In genomic region chr7:142535116-142535515, GRCm38 (mm10) we compare ENCODE assay signal across 12 mouse cellular contexts. TPM values are rescaled to one million over a fixed set of nuclear protein-coding genes. Genes with fewer than 3 reads are reported as not detected.
DNase-seq lines count a peak whose midpoint lies in the region; ATAC-seq and TF ChIP-seq lines count a peak whose summit lies in the region.
"Had no signal": no experiment of that assay in that cellular context is flagged by ENCODE, and none has a peak within 500 bp of the region (broad histone marks: within the 10 kb centered on the region; RNA-seq: fewer than 3 reads in every experiment).

No protein-coding gene starts in this region.

- H3K27ac ChIP-seq in forebrain, embryonic 10.5 days = peak overlapping the region; percentile 97; the same call in 1 of the 2 replicates
- no peak overlapping the region for H3K27ac ChIP-seq in forebrain, postnatal 0 days (ENCODE audit: low read depth, low read length)
- H3K27ac ChIP-seq in kidney, embryonic 16.5 days (ENCODE audit: low read length) = peak overlapping the region; percentile 97
- H3K27ac ChIP-seq in kidney, adult 2 months (ENCODE audit: insufficient read depth, low read depth, low read length) = no peak overlapping the region
- peak overlapping the region; percentile 94; the same call in 1 of the 2 replicates for H3K27ac ChIP-seq in limb, embryonic 11.5 days (replicated peaks; ENCODE audit: low read depth, low read length)
- H3K27ac ChIP-seq in macrophage = peak overlapping the region; percentile 71
- H3K27ac ChIP-seq: hindbrain, embryonic 14.5 days had no signal

- no peaks in the 10 kb centered on the region for H3K27me3 ChIP-seq in forebrain, embryonic 10.5 days (ENCODE audit: poor library complexity, severe bottlenecking)
- no peaks in the 10 kb centered on the region; the same call in 1 of the 2 replicates for H3K27me3 ChIP-seq in forebrain, postnatal 0 days (ENCODE audit: insufficient read depth, low read length)
- H3K27me3 ChIP-seq in kidney, embryonic 16.5 days (ENCODE audit: insufficient read depth, low read length) = no peaks in the 10 kb centered on the region
- H3K27me3 ChIP-seq in kidney, adult 2 months (replicated peaks; ENCODE audit: control insufficient read depth, insufficient read depth, low read length) = no peaks in the 10 kb centered on the region
- no peaks in the 10 kb centered on the region for H3K27me3 ChIP-seq in limb, embryonic 11.5 days (ENCODE audit: control insufficient read depth, insufficient read depth, low read length)

- TF ChIP-seq CTCF in forebrain, postnatal 0 days (IDR thresholded peaks at IDR 0.05; ENCODE audit: low read depth) = no peak
- TF ChIP-seq CTCF in kidney, adult 2 months (conservative IDR thresholded peaks at IDR 0.05; ENCODE audit: insufficient read depth, insufficient read length, low read depth, low read length) = no peak

- 90% methylated on average over 4 of the region's 4 CpGs for WGBS in forebrain, embryonic 10.5 days
- 91% methylated on average over 4 of the region's 4 CpGs for WGBS in forebrain, postnatal 0 days
- WGBS in kidney, embryonic 16.5 days = 66% methylated on average over 4 of the region's 4 CpGs
- WGBS in kidney, adult 2 months = 94% methylated on average over 4 of the region's 4 CpGs
- 85% methylated on average over 4 of the region's 4 CpGs for WGBS in limb, embryonic 11.5 days
- WGBS in macrophage (ENCODE audit: missing documents) = 94% methylated on average over 4 of the region's 4 CpGs

- no peak for ATAC-seq in forebrain, postnatal 0 days
- no peak for ATAC-seq in kidney, embryonic 16.5 days (ENCODE audit: low FRiP score, low TSS enrichment)
- no peak for ATAC-seq in limb, embryonic 11.5 days (ENCODE audit: insufficient number of reproducible peaks, low FRiP score, low TSS enrichment, low read depth)
- ATAC-seq: forebrain, embryonic 16.5 days had no signal

- H3K9ac ChIP-seq in forebrain, postnatal 0 days = no peak overlapping the region
- peak overlapping the region; percentile 28 for H3K9ac ChIP-seq in kidney, embryonic 16.5 days (replicated peaks; ENCODE audit: low read length)
- no peak overlapping the region for H3K9ac ChIP-seq in limb, embryonic 11.5 days (ENCODE audit: low read length)
- H3K9ac ChIP-seq: hindbrain, embryonic 14.5 days had no signal

- no peak for TF ChIP-seq POLR2A in kidney, adult 2 months (IDR thresholded peaks at IDR 0.05; ENCODE audit: low read depth, low read length)

- DNase-seq in forebrain, embryonic 10.5 days (ENCODE audit: extremely low spot score, low spot score) = no peak
- no peak for DNase-seq in forebrain, postnatal 0 days
- DNase-seq in kidney, adult 2 months = no peak
- DNase-seq in limb, embryonic 11.5 days (ENCODE audit: low spot score) = no peak
- no peak for DNase-seq in layer of hippocampus, postnatal 36 days
- DNase-seq in gastrocnemius, postnatal 10 days = no peak
- DNase-seq: lung, postnatal 36 days had no signal

- peaks cover 35% of the 10 kb centered on the region for H3K36me3 ChIP-seq in forebrain, embryonic 10.5 days (replicated peaks)
- H3K36me3 ChIP-seq in forebrain, postnatal 0 days (ENCODE audit: insufficient read depth) = peaks cover 12% of the 10 kb centered on the region
- H3K36me3 ChIP-seq in kidney, embryonic 16.5 days (ENCODE audit: insufficient read depth, low read length) = peaks cover 4% of the 10 kb centered on the region; the same call in 1 of the 2 replicates
- H3K36me3 ChIP-seq in kidney, adult 2 months (ENCODE audit: control insufficient read depth, insufficient read depth, low read length) = no peaks in the 10 kb centered on the region
- H3K36me3 ChIP-seq in limb, embryonic 11.5 days (ENCODE audit: control insufficient read depth, insufficient read depth, low read length) = peaks cover 6% of the 10 kb centered on the region; the same call in 1 of the 2 replicates
- peaks cover 12% of the 10 kb centered on the region; the same call in 1 of the 2 replicates for H3K36me3 ChIP-seq in macrophage (ENCODE audit: inconsistent target)

- no peaks in the 10 kb centered on the region for H3K9me3 ChIP-seq in forebrain, embryonic 10.5 days
- no peaks in the 10 kb centered on the region for H3K9me3 ChIP-seq in forebrain, postnatal 0 days (ENCODE audit: low read length)
- no peaks in the 10 kb centered on the region for H3K9me3 ChIP-seq in kidney, embryonic 16.5 days (ENCODE audit: low read length)
- H3K9me3 ChIP-seq in limb, embryonic 11.5 days (ENCODE audit: control insufficient read depth, low read length) = no peaks in the 10 kb centered on the region

- H3K4me1 ChIP-seq in forebrain, embryonic 10.5 days = peaks cover 70% of the 10 kb centered on the region
- 0 out of 2 replicates have a peak, but pooled peaks cover 4% of the 10 kb centered on the region for H3K4me1 ChIP-seq in forebrain, postnatal 0 days (ENCODE audit: insufficient read depth)
- peaks cover 61% of the 10 kb centered on the region for H3K4me1 ChIP-seq in kidney, embryonic 16.5 days (ENCODE audit: insufficient read depth, low read length)
- no peaks in the 10 kb centered on the region for H3K4me1 ChIP-seq in kidney, adult 2 months (ENCODE audit: control insufficient read depth, insufficient read depth, low read length)
- peaks cover 61% of the 10 kb centered on the region for H3K4me1 ChIP-seq in limb, embryonic 11.5 days (ENCODE audit: control insufficient read depth, insufficient read depth, low read length)

- H3K4me3 ChIP-seq in forebrain, embryonic 10.5 days = no peak overlapping the region
- no peak overlapping the region for H3K4me3 ChIP-seq in forebrain, postnatal 0 days (ENCODE audit: low read depth, low read length)
- no peak overlapping the region for H3K4me3 ChIP-seq in kidney, embryonic 16.5 days (ENCODE audit: low read length)
- no peak overlapping the region for H3K4me3 ChIP-seq in kidney, adult 2 months (ENCODE audit: insufficient read depth, low read depth, low read length)
- no peak overlapping the region for H3K4me3 ChIP-seq in limb, embryonic 11.5 days (ENCODE audit: low read depth, low read length)
- no peak overlapping the region for H3K4me3 ChIP-seq in macrophage (ENCODE audit: inconsistent target)

- no peaks in the 10 kb centered on the region for H3K79me2 ChIP-seq in macrophage (ENCODE audit: inconsistent target)

- H3K4me2 ChIP-seq in forebrain, postnatal 0 days (ENCODE audit: low read depth) = no peak overlapping the region
- H3K4me2 ChIP-seq in kidney, embryonic 16.5 days (replicated peaks; ENCODE audit: low read depth, low read length) = no peak overlapping the region
- no peak overlapping the region for H3K4me2 ChIP-seq in limb, embryonic 11.5 days (ENCODE audit: low read depth, severe bottlenecking)
- H3K4me2 ChIP-seq: hindbrain, embryonic 14.5 days had no signal

RNA-seq across cellular contexts. Expression of gene Mrpl23, which starts 2.6 kb away (rescaled TPM):
- 15.8 and 16.1 TPM in 2 replicates for polyA plus RNA-seq in forebrain, embryonic 10.5 days (2016; fragmentation: Nextera tagmentation; extraction: Ambion mirVana)
- 44.8 and 73.5 TPM in 2 replicates for total RNA-seq in forebrain, postnatal 0 days (2014; rRNA removed)
- 25.5 and 27.9 TPM in 2 replicates for polyA plus RNA-seq in forebrain, postnatal 0 days (2015; fragmentation: Nextera tagmentation; extraction: Ambion mirVana)
- 24.4 and 24.6 TPM in 2 replicates for polyA plus RNA-seq in kidney, embryonic 16.5 days (2015; fragmentation: Nextera tagmentation; extraction: Ambion mirVana)
- polyA plus RNA-seq in kidney, adult 2 months (2012; rRNA removed) = 10.3 and 11.0 TPM in 2 replicates
- polyA plus RNA-seq in limb, embryonic 11.5 days (2014; fragmentation: Nextera tagmentation; extraction: Ambion mirVana) = 17.8 and 19.7 TPM in 2 replicates
- total RNA-seq in macrophage (2018; cell fraction: chromatin; rRNA removed) = 10 to 100 TPM in 19 of 26 experiments, 1 to 10 TPM in 7; 4.6 to 43.7 (median 14.7) TPM
- total RNA-seq in macrophage (2018; cell fraction: cytosol; rRNA removed) = 10 to 100 TPM; 21.1 to 56.2 (median 36.5) TPM
- 10 to 100 TPM in 15 of 26 experiments, 1 to 10 TPM in 11; 3.7 to 32.7 (median 10.8) TPM for total RNA-seq in macrophage (2018; cell fraction: nucleus; rRNA removed)
- 31.4 to 47.4 TPM (median 43.1 TPM) in 3 replicates for polyA plus RNA-seq in macrophage (2018)
- 10 to 100 TPM in 1 of 2 experiments, 1 to 10 TPM in 1; 4.8 to 13.8 TPM for total RNA-seq in layer of hippocampus, postnatal 36 days (2021)
- 1 to 10 TPM; 6.4 to 7.2 TPM for total RNA-seq in gastrocnemius, postnatal 10 days (2021)

RNA-seq across cellular contexts. Expression of gene Tnnt3, which starts 36.5 kb away (rescaled TPM):
- 0.33 and 1.1 TPM in 2 replicates for polyA plus RNA-seq in forebrain, embryonic 10.5 days (2016; fragmentation: Nextera tagmentation; extraction: Ambion mirVana)
- total RNA-seq in forebrain, postnatal 0 days (2014; rRNA removed) = 1.2 and 1.6 TPM in 2 replicates
- 1.2 and 1.4 TPM in 2 replicates for polyA plus RNA-seq in forebrain, postnatal 0 days (2015; fragmentation: Nextera tagmentation; extraction: Ambion mirVana)
- polyA plus RNA-seq in kidney, embryonic 16.5 days (2015; fragmentation: Nextera tagmentation; extraction: Ambion mirVana) = 14.2 and 17.2 TPM in 2 replicates
- 48.3 TPM in 1 of 2 replicates, not detected in the other for polyA plus RNA-seq in kidney, adult 2 months (2012; rRNA removed)
- 8.0 and 10.8 TPM in 2 replicates for polyA plus RNA-seq in limb, embryonic 11.5 days (2014; fragmentation: Nextera tagmentation; extraction: Ambion mirVana)
- total RNA-seq in macrophage (2018; cell fraction: chromatin; rRNA removed) = 10 to 100 TPM in 4 of 26 experiments, 1 to 10 TPM in 20, under 1 TPM in 1, not detected in 1; 0.88 to 12.2 (median 3.9) TPM
- under 1 TPM in 12 of 26 experiments, not detected in 14; 0.15 to 0.80 (median 0.35) TPM for total RNA-seq in macrophage (2018; cell fraction: cytosol; rRNA removed)
- total RNA-seq in macrophage (2018; cell fraction: nucleus; rRNA removed) = 1 to 10 TPM in 21 of 26 experiments, not detected in 5; 1.1 to 9.3 (median 2.8) TPM
- polyA plus RNA-seq in macrophage (2018) = 0.75 TPM in 1 of 3 replicates, not detected in the others
- not detected for total RNA-seq in layer of hippocampus, postnatal 36 days (2021)
- over 10,000 TPM; 17,146 to 18,824 TPM for total RNA-seq in gastrocnemius, postnatal 10 days (2021)
- total RNA-seq: MEL had no signal

Comparison
In these comparisons a context has a peak if more than half of its experiments do, and no peak if none do; other contexts are left out.
1. H3K27ac ChIP-seq: peak in forebrain, embryonic 10.5 days (single experiment), kidney, embryonic 16.5 days (single experiment), limb, embryonic 11.5 days (single experiment) and macrophage (single experiment); none in forebrain, postnatal 0 days (single experiment) and kidney, adult 2 months (single experiment).